Mouse (Mus musculus) kidney, embryonic 15.5 days (tissue): ENCODE measurements around the gene Cep152. TPM values are rescaled to one million over a fixed set of nuclear protein-coding genes. Genes with fewer than 3 reads are reported as not detected.
A peak's percentile ranks its signal among the peaks of the same experiment; 100 is the strongest.

ENCODE experiments used
- ATAC-seq: fragments of 200-750 bp; cut with Nextera tagmentation; replicated peaks from 2 replicates; pipeline ENCODE4 v1.8.0; 2017; ENCODE audit warnings: moderate TSS enrichment; ENCODE audit not compliant: low FRiP score
- H3K27ac ChIP-seq: fragments of 300-500 bp; sonication (generic); 2 replicates; pipeline ENCODE4 v1.5.1; 2015; ENCODE audit warnings: mild to moderate bottlenecking, inconsistent platforms
- H3K27me3 ChIP-seq: fragments of 300-500 bp; sonication (generic); 2 replicates; pipeline ENCODE4 v1.6.1; 2015; ENCODE audit warnings: inconsistent platforms
- H3K36me3 ChIP-seq: fragments of 300-500 bp; sonication (generic); 2 replicates; pipeline ENCODE4 v1.6.1; 2015; ENCODE audit warnings: inconsistent platforms
- H3K4me1 ChIP-seq: fragments of 300-500 bp; sonication (generic); 2 replicates; pipeline ENCODE4 v1.6.1; 2015; ENCODE audit warnings: inconsistent platforms
- H3K4me2 ChIP-seq: fragments of 300-500 bp; sonication (generic); 2 replicates; pipeline ENCODE4 v1.6.1; 2015; ENCODE audit warnings: moderate library complexity, mild to moderate bottlenecking, inconsistent platforms
- H3K4me3 ChIP-seq: fragments of 300-500 bp; sonication (generic); replicated peaks from 2 replicates; pipeline ENCODE4 v1.5.1; 2015; ENCODE audit warnings: mild to moderate bottlenecking, inconsistent platforms
- H3K9ac ChIP-seq: fragments of 300-500 bp; sonication (generic); 2 replicates; pipeline ENCODE4 v1.6.1; 2015; ENCODE audit warnings: mild to moderate bottlenecking, inconsistent platforms
- H3K9me3 ChIP-seq: fragments of 300-500 bp; sonication (generic); replicated peaks from 2 replicates; pipeline ENCODE4 v1.6.1; 2016; ENCODE audit warnings: inconsistent platforms
- WGBS: fragments of 180-500 bp; shearing (Covaris S2); methylation state at CpG from one replicate; pipeline ENCODE4 v1.1.7; 2015; ENCODE audit warnings: mixed read lengths; 5-methylcytosine and 5-hydroxymethylcytosine counted together
- polyA plus RNA-seq: library from polyadenylated mRNA; unstranded; fragments of >200 nt; fragmentation: Nextera tagmentation; extraction: Ambion mirVana; gene quantifications from 2 replicates; pipeline ENCODE4 v1.2.1, GENCODE M21; 2015

Cep152 gene
- 7.7 and 8.1 TPM in 2 replicates for polyA plus RNA-seq

DNA sequence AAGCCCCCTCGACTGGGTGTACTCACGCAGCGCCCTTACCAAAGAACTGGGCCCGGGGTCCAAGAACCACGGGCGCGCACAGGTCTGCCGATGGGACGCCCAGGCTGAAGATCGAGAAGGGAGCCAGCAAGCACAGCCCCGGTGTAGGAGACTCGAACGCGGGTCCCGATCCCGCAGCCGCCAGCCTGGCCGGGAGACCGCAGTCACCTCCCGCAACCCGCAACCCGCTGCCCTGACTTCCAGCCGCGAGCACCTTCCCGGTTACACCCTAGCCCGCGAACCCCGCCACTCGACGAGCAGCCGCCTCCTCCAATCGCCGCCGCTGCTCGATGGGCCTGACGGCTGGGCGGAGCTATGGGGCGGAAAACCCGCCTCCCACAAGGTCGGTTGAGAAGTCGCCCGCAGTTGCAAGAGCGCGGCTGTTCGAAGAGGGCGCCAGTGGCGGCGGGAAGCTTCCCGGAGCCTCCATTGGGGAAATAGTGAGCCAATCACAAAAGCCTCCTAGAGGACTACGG lies at the start of gene Cep152:
Gene Cep152, minus strand, starts transcription at position 277 of the 515 bp plus-strand sequence.
- WGBS: 0% methylated on average over 50 of the region's 50 CpGs
- peak; percentile 98 for ATAC-seq
- Histone ChIP-seq H3K27ac (peak within 1 kb of the TSS; percentile 72), H3K4me2 (peak within 1 kb of the TSS; percentile 67), H3K36me3 (peaks cover 5% of the 10 kb centered on the region; the same call in 1 of the 2 replicates), H3K27me3 (no peaks in the 10 kb centered on the region), H3K9ac (peak within 1 kb of the TSS; percentile 93), H3K4me1 (peaks cover 36% of the 10 kb centered on the region), H3K9me3 (no peaks in the 10 kb centered on the region), H3K4me3 (peak within 1 kb of the TSS; percentile 94)

DNA sequence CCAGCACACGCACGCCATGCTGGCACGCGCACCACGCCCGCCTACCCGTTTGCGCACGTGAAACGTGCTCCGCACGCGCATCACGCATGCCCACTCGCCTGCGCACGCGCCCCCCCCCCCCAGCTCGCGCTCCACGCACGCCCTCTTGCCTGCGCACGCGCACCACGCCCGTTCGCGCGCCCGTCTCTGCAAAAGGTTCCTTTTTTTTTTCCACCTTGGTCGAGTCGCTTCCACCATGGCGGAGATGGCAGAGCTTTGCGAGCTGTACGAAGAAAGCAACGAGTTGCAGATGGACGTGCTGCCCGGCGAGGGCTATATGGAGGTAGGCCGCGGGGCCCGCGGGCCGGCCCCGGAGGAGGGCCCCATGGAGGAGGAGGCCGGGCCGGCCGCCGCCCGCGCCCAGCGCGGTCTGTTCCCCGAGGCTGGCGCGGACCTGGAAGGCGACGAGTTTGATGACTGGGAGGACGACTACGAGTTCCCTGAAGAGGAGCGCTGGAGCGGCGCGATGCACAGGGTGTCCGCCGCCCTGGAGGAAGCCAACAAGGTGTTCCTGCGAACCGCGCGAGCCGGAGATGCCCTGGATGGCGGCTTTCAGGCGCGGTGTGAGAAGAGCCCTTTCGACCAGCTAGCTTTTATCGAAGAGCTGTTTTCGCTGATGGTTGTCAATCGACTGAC lies 48.2 kb upstream of the Cep152 start, which contains the start of gene Eid1:
Gene Eid1, plus strand, starts transcription at position 139 of the 675 bp plus-strand sequence.
- no peaks in the 10 kb centered on the region for H3K36me3 ChIP-seq
- peak within 1 kb of the TSS; percentile 76 for H3K9ac ChIP-seq
- peaks cover 11% of the 10 kb centered on the region for H3K4me1 ChIP-seq
- H3K27me3 ChIP-seq: no peaks in the 10 kb centered on the region
- H3K9me3 ChIP-seq: no peaks in the 10 kb centered on the region
- WGBS: under 1% methylated on average over 57 of the region's 79 CpGs
- peak within 1 kb of the TSS; percentile 91 for H3K27ac ChIP-seq
- peak within 1 kb of the TSS; percentile 72 for H3K4me3 ChIP-seq
- ATAC-seq: peak; percentile 92
- H3K4me2 ChIP-seq: peak within 1 kb of the TSS; percentile 77

GRCm38 (mm10) chr2:125672568-125672956 lies 47.6 kb upstream of the Cep152 start:
- Histone ChIP-seq H3K4me1 (peaks cover 11% of the 10 kb centered on the region), H3K4me3 (peak overlapping the region; percentile 72), H3K9ac (peak overlapping the region; percentile 76), H3K27me3 (no peaks in the 10 kb centered on the region), H3K9me3 (no peaks in the 10 kb centered on the region), H3K4me2 (peak overlapping the region; percentile 77), H3K36me3 (no peaks in the 10 kb centered on the region), H3K27ac (peak overlapping the region; percentile 91)
- 13% methylated on average over 17 of the region's 20 CpGs for WGBS
- ATAC-seq: peak; percentile 77

GRCm38 (mm10) chr2:125670846-125671245 lies 45.9 kb upstream of the Cep152 start:
- no peaks in the 10 kb centered on the region for H3K9me3 ChIP-seq
- no peak overlapping the region for H3K4me3 ChIP-seq
- no peaks in the 10 kb centered on the region for H3K36me3 ChIP-seq
- H3K27ac ChIP-seq: no peak overlapping the region
- no peaks in the 10 kb centered on the region for H3K27me3 ChIP-seq
- H3K9ac ChIP-seq: no peak overlapping the region
- WGBS: 62% methylated on average over 1 of the region's 1 CpGs
- H3K4me1 ChIP-seq: peaks cover 11% of the 10 kb centered on the region
- ATAC-seq: no peak
- no peak overlapping the region for H3K4me2 ChIP-seq

GRCm38 (mm10) chr2:125667721-125668120 lies 42.8 kb upstream of the Cep152 start:
- no peak overlapping the region for H3K4me2 ChIP-seq

DNA sequence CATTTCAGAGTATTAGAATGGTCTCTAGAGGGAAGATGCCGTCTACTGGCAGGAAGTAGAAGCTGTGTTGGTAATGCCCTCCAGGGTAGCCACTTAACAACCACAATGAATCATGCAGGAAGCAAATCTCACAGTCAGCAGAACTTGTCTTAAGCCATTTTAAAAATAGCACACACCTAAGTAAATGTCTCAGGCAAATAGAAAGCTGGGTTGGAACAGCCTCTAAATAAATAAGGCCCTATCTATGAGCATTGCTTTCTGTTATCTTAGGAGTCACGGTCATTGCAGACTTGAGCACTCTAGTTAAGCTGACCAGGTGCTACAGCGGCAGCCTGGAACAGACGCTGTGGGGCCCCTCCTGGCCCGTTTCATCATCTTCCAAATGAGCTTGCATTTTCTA lies 42.3 kb upstream of the Cep152 start:
- Histone ChIP-seq H3K4me1 (no peaks in the 10 kb centered on the region), H3K9me3 (no peaks in the 10 kb centered on the region), H3K36me3 (no peaks in the 10 kb centered on the region), H3K9ac (no peak overlapping the region), H3K27ac (no peak overlapping the region), H3K4me2 (no peak overlapping the region), H3K4me3 (no peak overlapping the region), H3K27me3 (no peaks in the 10 kb centered on the region)
- ATAC-seq: no peak
- WGBS: 65% methylated on average over 5 of the region's 5 CpGs

More at GRCm38 (mm10) chr2:125667721-125668120, 42.8 kb upstream of the Cep152 start:
- Histone ChIP-seq H3K27me3 (no peaks in the 10 kb centered on the region), H3K27ac (no peak overlapping the region), H3K36me3 (no peaks in the 10 kb centered on the region), H3K4me3 (no peak overlapping the region), H3K9ac (no peak overlapping the region), H3K9me3 (no peaks in the 10 kb centered on the region), H3K4me1 (peaks cover 3% of the 10 kb centered on the region; the same call in 1 of the 2 replicates)
- no peak for ATAC-seq
- 81% methylated on average over 7 of the region's 7 CpGs for WGBS

- no peaks in the 10 kb centered on the region for H3K4me1 ChIP-seq
- no peaks in the 10 kb centered on the region for H3K36me3 ChIP-seq
- no peak for ATAC-seq
- no peak overlapping the region for H3K4me2 ChIP-seq
- no peaks in the 10 kb centered on the region for H3K27me3 ChIP-seq
- H3K9ac ChIP-seq: no peak overlapping the region
- H3K27ac ChIP-seq: no peak overlapping the region
- 79% methylated on average over 4 of the region's 4 CpGs for WGBS
- H3K4me3 ChIP-seq: no peak overlapping the region
- H3K9me3 ChIP-seq: no peaks in the 10 kb centered on the region
Observed at GRCm38 (mm10) chr2:125666668-125667067, 41.8 kb upstream of the Cep152 start.

DNA sequence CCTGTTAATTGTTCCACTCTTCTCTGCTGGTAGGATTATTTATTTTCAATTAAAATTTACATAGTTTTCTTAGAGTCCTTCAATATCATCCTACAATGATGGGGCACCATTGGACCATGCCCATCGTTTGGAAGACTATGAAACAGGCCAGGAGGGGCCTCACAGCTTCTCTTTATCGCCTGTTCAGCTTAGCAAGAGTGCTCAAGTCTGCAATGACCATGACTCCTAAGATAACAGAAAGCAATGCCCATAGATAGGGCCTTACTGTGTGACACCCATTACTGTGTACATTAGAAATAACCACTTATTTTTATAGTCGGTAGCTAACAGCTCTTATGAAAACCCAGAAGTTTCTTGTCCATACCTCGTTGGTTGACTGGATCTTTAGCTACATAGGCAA lies 41.0 kb upstream of the Cep152 start:
- ATAC-seq: no peak
- Histone ChIP-seq H3K36me3 (no peaks in the 10 kb centered on the region), H3K4me2 (no peak overlapping the region), H3K27ac (no peak overlapping the region), H3K4me1 (peaks cover 5% of the 10 kb centered on the region), H3K9ac (no peak overlapping the region), H3K9me3 (no peaks in the 10 kb centered on the region), H3K4me3 (no peak overlapping the region), H3K27me3 (no peaks in the 10 kb centered on the region)
- 83% methylated on average over 4 of the region's 4 CpGs for WGBS

DNA sequence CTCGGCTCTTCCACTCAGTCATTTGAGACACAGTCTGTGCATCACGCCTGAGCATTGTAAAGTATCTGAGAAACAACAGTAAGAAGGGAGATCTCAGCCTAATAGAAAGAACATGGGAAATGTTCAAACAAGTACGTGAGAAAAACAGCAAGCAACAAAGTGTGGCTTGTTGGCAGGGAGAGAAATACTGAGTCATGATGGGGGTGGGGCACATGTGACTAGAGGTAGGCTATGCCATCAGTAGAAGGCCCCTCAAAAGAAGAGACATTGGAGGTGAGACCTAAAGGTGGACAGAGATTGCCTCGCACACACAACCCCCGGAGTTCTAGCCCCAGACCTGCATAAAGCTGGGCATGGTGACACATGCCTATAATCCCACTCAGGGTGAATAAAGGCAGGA lies 40.3 kb upstream of the Cep152 start:
- no peak overlapping the region for H3K4me3 ChIP-seq
- H3K27ac ChIP-seq: no peak overlapping the region
- no peak for ATAC-seq
- peaks cover 12% of the 10 kb centered on the region for H3K4me1 ChIP-seq
- no peak overlapping the region for H3K9ac ChIP-seq
- no peak overlapping the region for H3K4me2 ChIP-seq
- 88% methylated on average over 5 of the region's 5 CpGs for WGBS
- H3K27me3 ChIP-seq: no peaks in the 10 kb centered on the region
- H3K9me3 ChIP-seq: no peaks in the 10 kb centered on the region
- H3K36me3 ChIP-seq: no peaks in the 10 kb centered on the region

DNA sequence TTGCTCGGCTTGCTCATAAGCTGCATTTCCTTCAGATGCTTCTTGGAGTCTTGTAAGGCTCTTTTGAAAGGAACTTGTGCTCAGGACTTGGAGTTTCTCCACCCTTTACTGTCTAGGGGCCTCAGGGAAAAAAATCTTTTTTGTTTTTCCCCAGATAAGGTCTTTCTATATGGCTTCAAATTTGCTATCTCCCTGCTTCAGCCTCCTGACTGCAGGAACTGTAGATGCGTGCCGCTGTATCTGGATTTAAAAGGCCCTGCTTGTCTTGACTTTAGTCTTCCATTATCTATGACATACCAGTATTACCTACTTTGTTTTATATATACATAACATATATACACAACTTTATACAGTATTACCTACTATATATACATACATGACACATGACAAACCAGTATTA lies 37.6 kb upstream of the Cep152 start:
- Histone ChIP-seq H3K9me3 (no peaks in the 10 kb centered on the region), H3K4me2 (no peak overlapping the region), H3K9ac (no peak overlapping the region), H3K27me3 (no peaks in the 10 kb centered on the region), H3K27ac (no peak overlapping the region), H3K4me3 (no peak overlapping the region), H3K36me3 (no peaks in the 10 kb centered on the region), H3K4me1 (peaks cover 12% of the 10 kb centered on the region)
- 89% methylated on average over 3 of the region's 3 CpGs for WGBS
- ATAC-seq: no peak

DNA sequence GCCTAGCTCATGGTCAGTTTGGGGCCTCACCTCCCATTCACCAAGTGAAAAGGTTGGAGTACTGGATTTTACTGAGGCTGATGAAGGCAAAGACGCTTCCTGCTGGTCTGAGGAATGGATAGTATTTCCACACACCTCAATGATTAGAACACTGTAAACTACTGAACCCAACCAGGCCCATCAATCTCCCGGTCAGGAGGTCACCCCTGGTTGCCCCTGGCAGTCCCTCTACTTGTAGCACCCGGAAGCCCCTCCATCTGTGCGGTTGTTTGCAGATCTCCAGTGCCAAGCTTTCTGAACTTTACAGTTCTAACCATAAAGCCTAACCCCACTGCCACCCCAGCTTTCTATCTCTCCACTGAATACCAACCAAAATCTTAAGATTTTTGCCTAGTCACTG lies 36.2 kb upstream of the Cep152 start:
- Histone ChIP-seq H3K27me3 (no peaks in the 10 kb centered on the region), H3K4me3 (peak overlapping the region; percentile 40), H3K9me3 (no peaks in the 10 kb centered on the region), H3K9ac (peak overlapping the region; percentile 37; the same call in 1 of the 2 replicates), H3K27ac (no peak overlapping the region), H3K4me1 (peaks cover 12% of the 10 kb centered on the region), H3K4me2 (peak overlapping the region; percentile 65), H3K36me3 (no peaks in the 10 kb centered on the region)
- peak; percentile 45 for ATAC-seq
- WGBS: 31% methylated on average over 4 of the region's 4 CpGs

- no peaks in the 10 kb centered on the region for H3K27me3 ChIP-seq
- WGBS: 31% methylated on average over 20 of the region's 20 CpGs
- no peaks in the 10 kb centered on the region for H3K9me3 ChIP-seq
- no peak overlapping the region for H3K27ac ChIP-seq
- peak overlapping the region; percentile 65 for H3K4me2 ChIP-seq
- peaks cover 12% of the 10 kb centered on the region for H3K4me1 ChIP-seq
- H3K36me3 ChIP-seq: no peaks in the 10 kb centered on the region
- peak; percentile 80 for ATAC-seq
- H3K4me3 ChIP-seq: peak overlapping the region; percentile 40
- H3K9ac ChIP-seq: peak overlapping the region; percentile 37
Observed at GRCm38 (mm10) chr2:125660537-125661130, 35.7 kb upstream of the Cep152 start.
